Mouse (Mus musculus): Measurements from ENCODE around the gene Lkaaear1.

DNA sequence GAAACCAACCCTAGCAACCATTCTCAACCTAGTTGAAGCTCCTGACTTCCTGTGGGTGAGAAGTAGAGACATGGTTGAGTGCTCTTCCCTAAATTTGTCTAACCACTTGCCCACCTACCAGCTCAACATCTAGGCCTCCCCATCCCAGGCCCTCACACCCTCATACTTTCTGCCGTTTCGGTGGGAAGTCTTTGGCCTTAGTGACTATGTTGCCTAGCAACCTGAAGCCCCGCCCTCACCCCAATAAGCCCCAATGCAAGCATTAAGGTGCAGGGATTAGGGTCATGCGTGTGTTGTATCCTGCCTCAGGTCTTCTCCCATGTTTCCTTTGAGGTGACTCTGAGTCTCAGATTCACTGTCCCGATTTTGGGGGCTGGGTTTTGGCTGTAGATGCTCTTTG, at the start of gene Lkaaear1:
- TF ChIP-seq POLR2A (IDR thresholded peaks at IDR 0.05; ENCODE audit: borderline replicate concordance, control insufficient read depth, low read depth, low read length) (no peak), CTCF (IDR thresholded peaks at IDR 0.05; ENCODE audit: control insufficient read depth, insufficient read depth, low read length) (no peak)
